Mouse (Mus musculus): ENCODE data around the gene Nes.

Nes gene

GRCm38 (mm10) chr3:88022322-88023191 is 51.7 kb downstream of the Nes start:
- no peak for DNase-seq (ENCODE audit: low read depth, low spot score)

- no peak for DNase-seq (ENCODE audit: low read depth, low spot score)
Observed at GRCm38 (mm10) chr3:88023192-88024074, 52.6 kb downstream of the Nes start.

- DNase-seq (ENCODE audit: low read depth, low spot score): no peak
Observed at GRCm38 (mm10) chr3:88026823-88027222, 55.9 kb downstream of the Nes start.

- no peak for DNase-seq (ENCODE audit: low read depth, low spot score)
Observed at GRCm38 (mm10) chr3:88027434-88028186, 56.7 kb downstream of the Nes start, which contains the start of gene Hapln2. Hapln2 (minus strand) TSS chr3:88027583.
